In the genomic region with DNA sequence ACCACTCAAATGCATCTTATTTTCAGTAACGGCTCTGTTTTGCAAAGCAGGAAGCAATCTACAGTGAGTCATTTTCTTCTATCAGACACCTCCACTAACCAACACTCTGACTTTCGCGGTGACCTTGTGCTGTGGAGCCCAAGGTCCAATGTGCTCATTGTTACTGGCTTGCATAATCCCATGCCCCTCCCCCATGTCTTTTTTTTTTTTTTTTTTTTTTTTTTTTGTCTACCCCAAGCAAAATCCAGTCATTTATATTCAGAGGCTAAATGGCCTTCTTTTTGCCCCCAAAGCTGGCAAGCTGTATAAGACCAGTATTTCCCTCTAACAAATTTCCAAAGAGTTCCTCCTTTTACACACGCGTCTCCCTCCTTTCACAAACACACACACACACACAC, we compare ENCODE assay signal across 7 mouse cellular contexts.
DNase-seq lines count a peak whose midpoint lies in the region; ATAC-seq and TF ChIP-seq lines count a peak whose summit lies in the region.

No protein-coding gene starts in this region.

- 2% methylated on average over 5 of the region's 5 CpGs for WGBS in forebrain, embryonic 14.5 days
- 50% methylated on average over 5 of the region's 5 CpGs for WGBS in limb, embryonic 13.5 days

- no peak overlapping the region for H3K27ac ChIP-seq in ES-E14 (ENCODE audit: insufficient read depth, low read depth, low read length, poor library complexity, severe bottlenecking)
- H3K27ac ChIP-seq in forebrain, embryonic 14.5 days (ENCODE audit: low read depth, low read length), result peak overlapping the region; percentile 87
- no peak overlapping the region for H3K27ac ChIP-seq in limb, embryonic 13.5 days

- no peaks in the 10 kb centered on the region for H3K9me3 ChIP-seq in ES-E14 (ENCODE audit: control insufficient read depth, insufficient read depth, low read depth, low read length)
- no peaks in the 10 kb centered on the region for H3K9me3 ChIP-seq in forebrain, embryonic 14.5 days (replicated peaks; ENCODE audit: control insufficient read depth, low read length)
- no peaks in the 10 kb centered on the region for H3K9me3 ChIP-seq in limb, embryonic 13.5 days

- peak; percentile 60 for ATAC-seq in forebrain, embryonic 14.5 days
- ATAC-seq in limb, embryonic 13.5 days (ENCODE audit: low FRiP score, low read depth), result 0 out of 2 replicates have a peak, but pooled peaks have one; percentile 36
- ATAC-seq in granulocyte monocyte progenitor cell, adult 5-6 weeks (replicated peaks; ENCODE audit: poor library complexity, severe bottlenecking), result no peak
- ATAC-seq in erythroid progenitor cell, adult 5-6 weeks (replicated peaks; ENCODE audit: low FRiP score, poor library complexity, severe bottlenecking), result no peak

- H3K9ac ChIP-seq in ES-E14 (ENCODE audit: insufficient read depth, low read depth, low read length, poor library complexity, severe bottlenecking), result no peak overlapping the region
- peak overlapping the region; percentile 41; the same call in 1 of the 2 replicates for H3K9ac ChIP-seq in forebrain, embryonic 14.5 days (ENCODE audit: low read length)
- no peak overlapping the region for H3K9ac ChIP-seq in limb, embryonic 13.5 days

- H3K4me1 ChIP-seq in ES-E14 (ENCODE audit: control insufficient read depth in 2 of 2, insufficient read depth in 2 of 2, low read length in 2 of 2, poor library complexity in 1 of 2), result 0 out of 4 replicates have a peak, but pooled peaks cover 0 to 1% of the 10 kb centered on the region in 2 experiments
- peaks cover 25% of the 10 kb centered on the region for H3K4me1 ChIP-seq in forebrain, embryonic 14.5 days (ENCODE audit: control insufficient read depth, insufficient read depth, low read length)
- peaks cover 15% of the 10 kb centered on the region for H3K4me1 ChIP-seq in limb, embryonic 13.5 days

- no peaks in the 10 kb centered on the region for H3K27me3 ChIP-seq in forebrain, embryonic 14.5 days (replicated peaks; ENCODE audit: control insufficient read depth, insufficient read depth, low read length)
- peaks cover 6% of the 10 kb centered on the region; the same call in 1 of the 2 replicates for H3K27me3 ChIP-seq in limb, embryonic 13.5 days

- no peaks in the 10 kb centered on the region for H3K36me3 ChIP-seq in ES-E14 (ENCODE audit: control insufficient read depth, insufficient read depth, low read length, poor library complexity, severe bottlenecking)
- H3K36me3 ChIP-seq in forebrain, embryonic 14.5 days (ENCODE audit: control insufficient read depth, insufficient read depth, low read length), result no peaks in the 10 kb centered on the region
- H3K36me3 ChIP-seq in limb, embryonic 13.5 days, result no peaks in the 10 kb centered on the region

- in situ Hi-C loops in ES-E14 (cut with MboI; ENCODE audit: low sequenced_read_pairs in 2 of 2, unreplicated experiment in 2 of 2), result no loop called here

- peak overlapping the region; percentile 49 for H3K4me2 ChIP-seq in forebrain, embryonic 14.5 days (ENCODE audit: low read length)
- H3K4me2 ChIP-seq in limb, embryonic 13.5 days (replicated peaks), result peak overlapping the region; percentile 48

- H3K4me3 ChIP-seq in ES-E14 (ENCODE audit: insufficient read depth in 1 of 2, low read depth in 1 of 2, low read length in 2 of 2, poor library complexity in 1 of 2, severe bottlenecking in 1 of 2), result no peak overlapping the region
- peak overlapping the region; percentile 4; the same call in 1 of the 2 replicates for H3K4me3 ChIP-seq in forebrain, embryonic 14.5 days (ENCODE audit: low read depth, low read length)
- H3K4me3 ChIP-seq in limb, embryonic 13.5 days, result no peak overlapping the region

- DNase-seq in 416B (ENCODE audit: low read depth) (peak; percentile 0), ES-E14 (ENCODE audit: low read depth, low spot score) (no peak)
- peak; percentile 73 for DNase-seq in forebrain, embryonic 14.5 days (ENCODE audit: low spot score)
- DNase-seq in urinary bladder, postnatal 10 days (ENCODE audit: low spot score), result no peak

TF ChIP-seq in ES-E14, 5 proteins besides CTCF, POLR2A, EP300 and RAD21:
- TF ChIP-seq ZNF384 (IDR thresholded peaks at IDR 0.05; ENCODE audit: low read depth, low read length), result peak; percentile 94
- TF ChIP-seq MAFK (IDR thresholded peaks at IDR 0.05; ENCODE audit: insufficient read depth, low read depth, low read length), result no peak
- TF ChIP-seq ZC3H11A (IDR thresholded peaks at IDR 0.05; ENCODE audit: borderline replicate concordance, low read depth, low read length), result no peak
- no peak for TF ChIP-seq HCFC1 (IDR thresholded peaks at IDR 0.05; ENCODE audit: borderline replicate concordance, insufficient read depth, low read length)
- TF ChIP-seq CHD2 (IDR thresholded peaks at IDR 0.05; ENCODE audit: low read depth, low read length), result no peak

Comparison
In these comparisons a context has a peak if more than half of its experiments do, and no peak if none do; other contexts are left out.
1. DNase-seq: peak in 416B (single experiment) and forebrain, embryonic 14.5 days (single experiment); none in ES-E14 (single experiment) and urinary bladder, postnatal 10 days (single experiment).
2. ATAC-seq: peak in forebrain, embryonic 14.5 days (single experiment) and limb, embryonic 13.5 days (single experiment); none in granulocyte monocyte progenitor cell, adult 5-6 weeks (single experiment) and erythroid progenitor cell, adult 5-6 weeks (single experiment).